Mouse (Mus musculus) layer of hippocampus, adult 2 months (tissue): ENCODE results near the gene Tpp1. TPM values are rescaled to one million over a fixed set of nuclear protein-coding genes. Genes with fewer than 3 reads are reported as not detected.
"Not testable (repeated sequence)": the region's sequence is repeated elsewhere in the genome, so short reads cannot be mapped to it uniquely, and the experiment has no call there.

Source experiments
- DNase-seq, 2 experiments: peaks; one replicate each; pipeline ENCODE4 v3.0.0; 2022; ENCODE audit warnings: low spot score in 2 of 2
- H3K27ac ChIP-seq: fragments of 200-600 bp; 2 replicates; pipeline ENCODE4 v1.8.1; 2022
- H3K4me3 ChIP-seq: fragments of 200-600 bp; 2 replicates; pipeline ENCODE4 v1.8.1; 2022; ENCODE audit warnings: mild to moderate bottlenecking
- CTCF ChIP-seq: fragments of 200-600 bp; conservative IDR thresholded peaks from 2 replicates; pipeline ENCODE4 v1.8.1; 2022; ENCODE audit warnings: antibody characterized with exemption, mild to moderate bottlenecking, moderate library complexity
- total RNA-seq, 2 experiments: library from RNA; stranded (reverse); gene quantifications; 2 replicates each; pipeline ENCODE4 v1.2.3; 2021

The Tpp1 gene
- total RNA-seq, 2 experiments from 2014 or later, result 73.2 to 73.4 TPM

DNA sequence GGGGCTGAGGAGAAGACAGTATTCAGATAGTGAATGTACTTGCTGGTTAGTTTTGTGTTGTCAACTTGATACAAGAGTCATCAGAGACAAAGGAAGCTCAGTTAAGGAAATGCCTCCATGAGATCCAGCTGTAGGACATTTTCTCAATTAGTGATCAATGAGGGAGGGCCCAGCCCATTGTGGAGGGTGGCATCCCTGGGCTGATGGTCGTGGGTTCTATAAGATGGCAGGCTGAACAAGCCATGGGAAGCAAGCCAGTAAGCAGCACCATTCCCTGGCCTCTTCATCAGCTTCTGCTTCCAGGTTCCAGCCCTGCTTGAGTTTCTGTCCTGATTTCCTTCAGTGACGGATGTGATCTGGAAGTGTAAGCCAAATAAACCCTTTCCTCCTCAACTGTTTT is 4.3 kb downstream of the Tpp1 start:
- peak in 1 of 2 experiments; percentile 4 for DNase-seq
- TF ChIP-seq CTCF, result no peak
- Histone ChIP-seq H3K27ac (no peak overlapping the region), H3K4me3 (no peak overlapping the region)

DNA sequence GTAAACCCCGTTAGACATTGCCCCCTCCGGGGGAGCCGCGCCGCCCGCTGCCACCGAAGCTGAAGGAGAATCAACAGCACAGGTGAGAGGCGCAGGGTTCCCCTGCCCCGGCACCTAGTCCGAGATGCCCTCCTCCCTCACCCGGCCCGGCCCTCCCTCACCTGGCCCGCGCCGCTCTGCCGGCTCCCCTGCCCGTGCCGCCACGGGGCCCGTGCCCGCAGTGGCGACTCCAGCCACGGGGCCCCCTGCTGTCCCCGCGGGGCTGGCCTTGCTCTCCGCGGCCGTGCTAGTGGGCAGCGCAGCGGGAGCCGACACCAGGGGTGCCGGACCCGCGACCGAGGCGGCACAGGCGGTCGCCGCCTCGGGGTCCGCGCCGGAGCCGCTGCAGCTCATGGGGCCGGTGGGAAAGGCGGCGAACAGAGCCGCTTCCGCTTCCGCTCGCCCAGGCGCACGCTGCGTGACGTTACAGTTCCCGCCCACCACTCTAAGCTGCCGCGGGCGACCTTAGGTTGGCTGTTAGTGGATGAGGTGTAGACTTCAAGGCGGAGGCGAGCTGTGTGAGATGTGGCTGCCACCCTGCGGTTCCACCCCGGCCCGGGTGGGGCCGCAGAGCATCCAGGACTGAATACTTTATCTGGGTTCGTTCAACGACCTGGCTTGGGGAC is 8.0 kb downstream of the Tpp1 start, which contains the start of gene Taf10:
Gene Taf10 (minus strand): TSS at position 436 of the 665 bp plus-strand sequence.
- peak within 1 kb of the TSS; percentile 83 for H3K4me3 ChIP-seq
- TF ChIP-seq CTCF, result peak; percentile 66
- H3K27ac ChIP-seq, result peak within 1 kb of the TSS; percentile 89
- DNase-seq, result peak; percentile 85

DNA sequence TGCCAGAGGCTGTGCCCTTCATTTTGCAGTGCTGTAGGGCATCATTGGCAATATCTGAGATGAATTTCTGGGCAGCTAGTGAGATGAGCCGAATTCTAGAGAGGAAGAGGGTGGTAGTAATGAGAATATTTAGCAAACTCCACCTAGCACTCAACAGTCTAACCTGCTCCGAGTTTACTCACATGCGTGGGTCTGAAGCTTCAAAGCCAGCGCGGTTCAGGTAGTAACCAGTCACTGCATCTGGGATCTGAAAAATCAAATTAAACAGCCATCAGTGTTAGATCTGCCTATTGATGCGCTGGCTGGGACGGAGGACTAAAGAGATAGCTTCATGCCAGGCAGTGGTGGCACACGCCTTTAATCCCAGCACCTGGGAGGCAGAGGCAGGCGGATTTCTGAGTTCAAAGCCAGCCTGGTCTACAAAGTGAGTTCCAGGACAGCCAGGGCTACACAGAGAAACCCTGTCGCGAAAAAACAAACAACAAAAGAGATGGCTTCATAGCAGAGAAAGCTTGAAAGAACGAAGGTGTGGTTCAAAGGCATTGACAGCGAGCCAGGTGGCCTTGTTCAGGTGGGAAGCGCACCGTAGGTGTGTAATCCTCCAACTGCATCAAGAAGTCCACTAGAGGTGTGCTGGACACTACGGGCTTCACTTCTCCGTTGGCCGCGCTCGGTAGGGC is 8.6 kb downstream of the Tpp1 start:
- Histone ChIP-seq H3K27ac (peak overlapping the region; percentile 89), H3K4me3 (peak overlapping the region; percentile 83)
- not testable (repeated sequence) for DNase-seq

DNA sequence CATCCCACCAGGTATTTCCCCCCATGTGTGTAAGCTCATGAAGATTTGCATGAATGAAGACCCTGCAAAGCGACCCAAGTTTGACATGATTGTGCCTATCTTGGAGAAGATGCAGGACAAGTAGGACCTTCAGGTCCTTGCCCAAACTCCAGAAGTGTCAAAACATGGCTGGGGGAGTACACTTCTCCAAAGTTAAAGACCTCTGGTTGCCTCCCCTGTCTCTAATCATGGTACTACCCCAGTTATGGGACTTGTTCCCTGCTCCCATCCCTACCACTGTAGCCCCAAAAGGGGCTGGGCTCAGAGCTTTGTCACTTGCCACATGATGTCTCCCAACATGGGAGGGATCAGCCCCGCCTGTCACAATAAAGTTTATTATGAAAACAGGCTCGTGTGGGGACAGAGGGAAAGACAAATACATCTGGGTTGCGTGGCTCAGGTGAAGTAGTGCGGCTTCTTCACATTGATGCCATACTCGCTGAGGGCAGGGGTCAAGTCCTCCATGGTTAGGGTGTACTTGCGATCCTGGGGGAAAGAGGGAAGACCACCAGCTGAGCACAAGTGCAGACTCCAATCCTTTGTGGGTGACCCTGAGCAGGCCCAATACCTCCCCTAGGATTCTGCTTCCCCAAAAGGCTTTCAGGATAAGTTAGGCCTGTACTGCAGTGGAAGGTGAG is 9.4 kb downstream of the Tpp1 start:
- not testable (repeated sequence) for DNase-seq, H3K27ac ChIP-seq, H3K4me3 ChIP-seq

- DNase-seq, result no peak
- no peak overlapping the region for H3K27ac ChIP-seq
- TF ChIP-seq CTCF, result no peak
- no peak overlapping the region for H3K4me3 ChIP-seq
Measured at GRCm38 (mm10) chr7:105741978-105742377, 10.1 kb downstream of the Tpp1 start.

GRCm38 (mm10) chr7:105740851-105741250 is 11.2 kb downstream of the Tpp1 start:
- DNase-seq, result no peak
- TF ChIP-seq CTCF, result no peak
- no peak overlapping the region for H3K27ac ChIP-seq
- H3K4me3 ChIP-seq, result no peak overlapping the region

DNA sequence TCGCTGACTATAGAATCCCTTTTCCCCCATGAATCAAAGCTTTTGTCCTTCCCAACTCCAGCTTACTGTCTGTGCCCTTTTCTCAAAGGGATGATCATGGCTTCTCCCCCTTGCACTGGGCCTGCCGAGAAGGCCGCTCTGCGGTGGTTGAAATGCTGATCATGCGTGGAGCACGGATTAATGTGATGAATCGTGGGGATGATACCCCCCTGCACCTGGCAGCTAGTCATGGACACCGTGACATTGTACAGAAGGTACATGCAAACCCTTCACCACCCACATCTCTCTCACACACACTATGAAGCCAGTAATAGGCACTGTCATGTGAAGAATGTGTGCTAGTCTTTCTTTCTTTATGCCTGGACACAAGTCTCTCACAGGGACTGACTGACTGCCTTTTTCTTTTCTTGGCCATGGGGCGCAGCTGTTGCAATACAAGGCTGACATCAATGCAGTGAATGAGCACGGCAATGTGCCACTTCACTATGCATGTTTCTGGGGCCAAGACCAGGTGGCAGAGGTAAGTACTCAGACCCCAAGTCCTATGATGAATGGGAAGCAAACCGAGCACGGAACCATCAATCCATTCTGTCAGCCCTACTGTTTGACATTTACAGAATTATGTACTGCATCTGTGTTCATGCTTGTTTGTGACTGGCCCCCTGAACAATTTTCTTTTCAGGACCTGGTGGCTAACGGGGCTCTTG is 11.8 kb downstream of the Tpp1 start:
- DNase-seq, result no peak
- H3K27ac ChIP-seq, result no peak overlapping the region
- H3K4me3 ChIP-seq, result no peak overlapping the region
- TF ChIP-seq CTCF, result no peak

DNA sequence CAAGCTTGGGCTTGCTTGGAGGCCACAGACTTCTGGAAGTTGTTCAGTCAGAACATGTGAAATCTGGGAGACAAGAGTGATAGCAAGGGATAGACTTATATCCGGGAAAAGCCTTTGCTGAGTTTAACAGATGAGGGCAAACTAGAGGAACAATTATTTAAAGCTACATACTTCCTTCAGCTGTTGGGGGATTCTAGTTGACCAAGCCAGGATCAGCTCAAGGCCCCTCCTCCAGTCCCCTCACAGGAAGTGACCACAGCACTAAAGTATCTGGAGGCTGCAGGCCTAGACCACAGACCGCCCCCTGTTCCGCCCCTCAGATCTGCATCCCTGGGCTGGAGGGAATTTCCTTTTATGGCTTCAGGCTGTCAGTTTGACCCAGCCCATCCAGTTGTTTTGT is 13.1 kb downstream of the Tpp1 start:
- H3K27ac ChIP-seq, result no peak overlapping the region; the same call in 1 of the 2 replicates
- no peak overlapping the region; the same call in 1 of the 2 replicates for H3K4me3 ChIP-seq
- no peak for DNase-seq
- no peak for TF ChIP-seq CTCF

DNA sequence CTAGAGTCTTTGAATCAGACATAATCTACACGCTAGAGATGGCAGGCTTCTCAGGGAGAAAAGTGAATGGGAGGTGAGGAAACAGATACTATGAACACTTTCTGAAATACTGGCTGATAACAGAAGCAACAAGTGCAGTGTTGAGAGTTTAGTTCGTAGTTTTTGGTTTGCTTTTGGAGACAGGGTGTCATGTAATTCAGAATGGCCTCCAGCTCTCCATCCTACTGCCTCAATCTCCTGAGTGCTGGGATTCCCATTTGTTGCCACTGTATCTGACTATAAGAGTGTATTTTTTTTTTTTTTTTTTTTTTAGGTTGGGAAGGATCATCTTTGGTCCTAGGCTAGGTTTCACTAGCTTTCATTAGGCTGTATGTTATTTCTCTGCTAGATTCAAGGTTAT is 13.7 kb downstream of the Tpp1 start:
- no peak for DNase-seq
- peak overlapping the region; percentile 96; the same call in 1 of the 2 replicates for H3K4me3 ChIP-seq
- TF ChIP-seq CTCF, result no peak
- peak overlapping the region; percentile 18; the same call in 1 of the 2 replicates for H3K27ac ChIP-seq

GRCm38 (mm10) chr7:105737648-105738047 is 14.4 kb downstream of the Tpp1 start:
- peak overlapping the region; percentile 96; the same call in 1 of the 2 replicates for H3K27ac ChIP-seq
- DNase-seq, result no peak
- H3K4me3 ChIP-seq, result peak overlapping the region; percentile 96
- TF ChIP-seq CTCF, result no peak

DNA sequence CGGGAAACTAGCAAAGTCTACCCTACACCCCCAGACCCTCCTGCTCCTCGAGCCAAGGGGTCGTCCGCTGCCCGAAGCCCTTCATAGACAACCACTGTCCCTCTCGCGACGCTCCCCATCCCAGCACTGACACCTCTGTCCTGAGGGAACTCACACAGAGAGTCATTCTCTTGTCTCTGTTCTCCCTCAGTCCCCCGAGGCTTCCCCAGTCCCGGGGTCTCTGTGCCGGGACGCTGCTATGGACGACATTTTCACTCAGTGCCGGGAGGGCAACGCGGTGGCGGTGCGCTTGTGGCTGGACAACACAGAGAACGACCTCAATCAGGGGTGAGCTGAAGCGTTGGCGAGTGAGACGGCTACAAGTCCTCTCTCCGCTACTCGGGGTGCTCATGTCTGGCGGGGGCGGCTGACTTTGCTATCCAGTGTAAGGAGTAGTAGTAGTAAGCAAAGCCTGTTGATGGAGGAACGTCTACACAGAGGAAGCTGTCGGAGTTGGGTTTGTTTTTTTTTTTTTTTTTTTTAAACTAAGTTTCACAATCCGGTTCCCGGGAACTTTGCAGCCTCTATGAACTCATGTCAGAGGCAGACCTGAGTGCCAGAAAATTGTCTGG is 15.0 kb downstream of the Tpp1 start, which contains the start of gene Rrp8:
Gene Rrp8 (minus strand): TSS at position 475 of the 611 bp plus-strand sequence.
- peak within 1 kb of the TSS; percentile 96 for H3K4me3 ChIP-seq
- H3K27ac ChIP-seq, result peak within 1 kb of the TSS; percentile 96
- no peak for DNase-seq
- no peak for TF ChIP-seq CTCF

DNA sequence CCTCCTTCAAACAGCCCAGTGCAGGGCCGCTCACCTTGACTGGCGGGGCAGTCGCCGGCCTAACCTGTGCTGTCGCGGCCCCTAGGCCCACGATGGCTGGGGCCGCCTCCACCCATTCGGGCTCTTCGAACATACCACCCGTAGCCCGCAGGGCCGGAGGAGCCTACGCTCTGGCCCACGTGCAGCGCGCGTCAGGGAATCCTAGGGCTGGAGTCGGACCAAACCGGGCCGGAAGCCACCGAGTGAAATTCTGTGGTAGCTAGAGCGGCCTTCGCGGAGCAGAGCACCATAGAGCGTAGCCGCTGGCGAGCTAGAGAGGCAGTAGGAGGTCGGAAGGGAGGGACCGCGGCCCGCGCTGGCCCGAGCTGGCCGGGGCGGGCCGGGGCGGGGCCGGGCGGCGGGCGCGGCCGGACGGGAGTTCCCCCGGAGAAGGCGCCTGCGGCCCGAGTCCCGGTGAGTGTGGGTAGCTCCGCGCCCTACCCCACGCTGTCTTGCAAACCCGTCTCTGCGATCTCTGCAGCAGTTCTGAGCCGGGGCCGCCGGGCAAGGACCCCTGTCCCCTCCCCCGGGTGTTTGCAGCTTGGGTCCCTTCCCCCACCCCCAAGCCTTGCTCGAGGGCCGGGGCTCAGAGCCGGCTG is 15.7 kb downstream of the Tpp1 start, which contains the start of gene Ilk:
Gene Ilk (plus strand): TSS at position 329 of the 638 bp plus-strand sequence.
- Histone ChIP-seq H3K4me3 (peak within 1 kb of the TSS; percentile 96), H3K27ac (peak within 1 kb of the TSS; percentile 96)
- 0 out of 2 replicates have a peak, but pooled peaks have one; percentile 6 for TF ChIP-seq CTCF
- peak; percentile 91 to 93 for DNase-seq

GRCm38 (mm10) chr7:105735464-105735863 is 16.6 kb downstream of the Tpp1 start:
- peak overlapping the region; percentile 96 for H3K27ac ChIP-seq
- peak overlapping the region; percentile 96 for H3K4me3 ChIP-seq
- not testable (repeated sequence) for DNase-seq
